Mouse (Mus musculus) stomach, postnatal 0 days (tissue): ENCODE data around the gene Bax.

Experiments used
- CTCF ChIP-seq: IDR thresholded peaks from 2 replicates; pipeline ENCODE4 v1.5.1; 2016; ENCODE audit warnings: antibody characterized with exemption, low read depth, mild to moderate bottlenecking, moderate library complexity
- EP300 ChIP-seq: optimal IDR thresholded peaks from 2 replicates; pipeline ENCODE3; 2016; ENCODE audit warnings: antibody characterized with exemption

GRCm38 (mm10) chr7:45426556-45426955, 40.1 kb downstream of the Bax start:
- TF ChIP-seq CTCF (no peak), EP300 (no peak)
